Mouse (Mus musculus) kidney, adult 2 months (tissue): ENCODE measurements around the gene Olfr1016.

Experiments used
- CTCF ChIP-seq: fragments of 200-500 bp; conservative IDR thresholded peaks from 2 replicates; pipeline ENCODE4 v1.5.1; 2011; ENCODE audit warnings: low read depth, mild to moderate bottlenecking, control low read depth, low read length, moderate library complexity, mixed read lengths; ENCODE audit not compliant: insufficient read depth, insufficient read length
- POLR2A ChIP-seq: fragments of 200-500 bp; IDR thresholded peaks from one replicate; pipeline ENCODE4 v1.6.1; 2011; ENCODE audit warnings: low read depth, low read length, control low read depth

- no peak for TF ChIP-seq CTCF
- no peak for TF ChIP-seq POLR2A
Measured at GRCm38 (mm10) chr2:85766798-85767197, 35.5 kb downstream of the Olfr1016 start, which contains the start of gene Olfr1013.
